Mouse (Mus musculus) midbrain, embryonic 13.5 days (tissue): Measurements from ENCODE around the gene Olfr307. TPM values are rescaled to one million over a fixed set of nuclear protein-coding genes. Genes with fewer than 3 reads are reported as not detected.

Experiments used
- microRNA-seq: library from miRNA; unstranded; fragments of <30 nt; microRNA quantifications from one replicate; pipeline ENCODE4, GENCODE M21; 2016
- polyA plus RNA-seq: library from polyadenylated mRNA; unstranded; fragments of >200 nt; fragmentation: Nextera tagmentation; extraction: Ambion mirVana; gene quantifications from 2 replicates; pipeline ENCODE4 v1.2.1, GENCODE M21; 2015

The Olfr307 gene
- polyA plus RNA-seq, 1 experiment from 2014 or later, result not detected

Small RNA genes lying within 50 kb of the gene (microRNA-seq; reads per million reads assigned to microRNA genes)
- not detected for gene Gm23192

Other genes starting within 250 kb of the Olfr307 start
- gene Vmn2r75, start 165.8 kb downstream of the Olfr307 start, polyA plus RNA-seq, result not detected in 2 replicates
- not detected in 2 replicates for gene Vmn2r76, start 91.3 kb downstream of the Olfr307 start, polyA plus RNA-seq
- gene Olfr310, start 60.4 kb downstream of the Olfr307 start, polyA plus RNA-seq, result not detected in 2 replicates
- not detected in 2 replicates for gene Olfr309, start 23.9 kb downstream of the Olfr307 start, polyA plus RNA-seq
- gene Olfr308, start 12.0 kb downstream of the Olfr307 start, polyA plus RNA-seq, result not detected in 2 replicates
- gene Olfr305, start 29.3 kb upstream of the Olfr307 start, polyA plus RNA-seq, result not detected in 2 replicates
- gene Olfr304, start 49.1 kb upstream of the Olfr307 start, polyA plus RNA-seq, result not detected in 2 replicates
- gene Olfr303, start 60.2 kb upstream of the Olfr307 start, polyA plus RNA-seq, result not detected in 2 replicates
- gene Olfr301, start 66.3 kb upstream of the Olfr307 start, polyA plus RNA-seq, result not detected in 2 replicates
- gene Olfr299, start 122.3 kb upstream of the Olfr307 start, polyA plus RNA-seq, result not detected in 2 replicates
- not detected in 2 replicates for gene Olfr298, start 154.9 kb upstream of the Olfr307 start, polyA plus RNA-seq
- not detected in 2 replicates for gene Olfr297, start 182.4 kb upstream of the Olfr307 start, polyA plus RNA-seq
- gene Olfr295, start 246.3 kb upstream of the Olfr307 start, polyA plus RNA-seq, result not detected in 2 replicates